Mouse (Mus musculus): ENCODE results near the gene Dock10.
A peak's percentile ranks its signal among the peaks of the same experiment; 100 is the strongest.

Gene Dock10

GRCm38 (mm10) chr1:80656389-80656788 lies 101.9 kb downstream of the Dock10 start:
- DNase-seq (ENCODE audit: low spot score): no peak

DNA sequence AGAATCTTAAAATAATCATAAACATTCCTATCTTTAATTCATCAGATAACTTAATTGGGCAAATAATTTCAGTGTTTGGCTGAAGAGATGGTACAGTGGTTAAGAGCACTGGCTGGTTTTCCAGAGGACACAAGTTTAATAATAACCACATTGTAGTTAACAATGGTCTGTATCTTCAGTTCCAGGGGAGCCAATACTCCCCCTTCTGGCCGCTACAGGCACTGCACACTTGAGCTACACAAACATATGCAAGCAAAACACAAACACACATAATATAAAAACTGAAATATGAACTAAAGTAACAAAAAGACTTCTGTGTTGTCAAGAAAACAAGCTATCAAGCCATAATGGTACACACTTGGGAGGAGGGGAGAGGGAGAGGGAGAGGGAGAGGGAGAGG lies 102.5 kb downstream of the Dock10 start:
- no peak for DNase-seq (ENCODE audit: low spot score)

- DNase-seq (ENCODE audit: low spot score): no peak
Observed at GRCm38 (mm10) chr1:80655195-80655594, 103.1 kb downstream of the Dock10 start.

GRCm38 (mm10) chr1:80654177-80654576 lies 104.2 kb downstream of the Dock10 start:
- DNase-seq (ENCODE audit: low spot score): no peak

DNA sequence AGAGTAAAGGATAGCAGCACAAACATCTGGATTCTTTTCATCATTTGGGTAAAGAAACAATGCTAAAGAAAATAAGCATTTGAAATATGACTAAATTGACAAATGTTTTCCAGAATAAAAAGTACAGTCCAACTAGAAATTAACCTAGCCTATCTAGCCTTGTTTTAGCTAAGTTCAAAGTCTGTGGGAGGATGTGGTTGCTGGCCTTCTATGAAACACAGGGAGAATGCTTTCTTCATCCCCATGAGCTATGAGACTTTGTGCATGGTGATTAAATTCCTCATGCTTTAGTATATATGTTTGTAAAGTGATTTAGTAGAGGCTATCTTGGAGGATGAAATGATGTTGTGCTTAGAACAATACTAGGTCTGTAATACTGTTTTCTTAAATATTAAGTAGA lies 105.5 kb downstream of the Dock10 start:
- no peak for DNase-seq (ENCODE audit: low spot score)

GRCm38 (mm10) chr1:80652083-80652482 lies 106.2 kb downstream of the Dock10 start:
- DNase-seq (ENCODE audit: low spot score): no peak

GRCm38 (mm10) chr1:80646602-80647001 lies 111.7 kb downstream of the Dock10 start:
- no peak for DNase-seq (ENCODE audit: low spot score)

DNA sequence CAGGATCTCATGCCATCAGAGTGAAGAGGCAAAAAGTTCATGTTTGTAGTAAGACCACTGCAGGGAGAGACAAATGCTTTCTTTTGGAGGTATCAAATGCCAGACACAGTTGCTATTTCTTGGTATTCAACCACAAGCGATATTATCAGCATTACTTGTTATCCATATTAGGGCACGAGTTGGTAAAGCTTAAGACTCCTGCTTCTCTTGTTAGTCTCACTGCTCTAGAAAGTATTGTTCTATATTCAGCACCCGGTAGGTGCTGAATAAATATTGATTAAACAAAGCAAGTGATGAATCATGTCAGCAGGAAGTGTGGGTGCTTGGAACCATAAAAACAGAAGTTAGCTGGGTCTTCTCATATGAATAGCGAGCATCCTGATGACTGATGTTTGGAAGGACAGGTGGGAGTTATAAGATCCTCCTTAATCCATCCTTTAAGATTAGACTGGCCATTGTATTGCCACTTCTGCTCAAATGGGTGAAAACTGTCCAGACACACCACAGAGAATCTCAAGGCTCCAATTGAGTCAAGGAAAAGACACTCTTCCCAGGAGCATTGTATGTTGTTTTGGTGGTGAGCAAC lies 114.4 kb downstream of the Dock10 start:
- DNase-seq (ENCODE audit: low spot score): no peak

GRCm38 (mm10) chr1:80641832-80642231 lies 116.5 kb downstream of the Dock10 start:
- DNase-seq (ENCODE audit: low spot score): no peak

GRCm38 (mm10) chr1:80641288-80641687 lies 117.0 kb downstream of the Dock10 start:
- DNase-seq (ENCODE audit: low spot score): no peak

DNA sequence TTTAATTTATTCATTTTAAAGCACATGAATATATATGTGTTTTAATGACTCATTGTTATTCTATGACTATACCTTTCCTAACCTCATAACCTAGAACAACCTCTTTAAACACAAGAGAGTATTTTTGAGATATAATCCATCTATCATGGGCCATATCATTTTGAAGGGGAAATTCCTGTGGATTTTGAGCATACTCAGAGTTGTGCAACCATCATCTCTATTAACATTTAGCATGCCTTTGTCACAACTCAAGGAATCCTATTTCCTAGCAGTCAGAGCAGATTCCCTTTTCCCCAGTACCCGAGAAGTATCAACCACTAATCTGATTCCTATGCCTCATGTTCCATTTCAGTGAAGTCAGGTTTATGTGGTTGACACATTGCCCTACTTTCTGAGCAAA lies 118.8 kb downstream of the Dock10 start:
- DNase-seq (ENCODE audit: low spot score): no peak

DNA sequence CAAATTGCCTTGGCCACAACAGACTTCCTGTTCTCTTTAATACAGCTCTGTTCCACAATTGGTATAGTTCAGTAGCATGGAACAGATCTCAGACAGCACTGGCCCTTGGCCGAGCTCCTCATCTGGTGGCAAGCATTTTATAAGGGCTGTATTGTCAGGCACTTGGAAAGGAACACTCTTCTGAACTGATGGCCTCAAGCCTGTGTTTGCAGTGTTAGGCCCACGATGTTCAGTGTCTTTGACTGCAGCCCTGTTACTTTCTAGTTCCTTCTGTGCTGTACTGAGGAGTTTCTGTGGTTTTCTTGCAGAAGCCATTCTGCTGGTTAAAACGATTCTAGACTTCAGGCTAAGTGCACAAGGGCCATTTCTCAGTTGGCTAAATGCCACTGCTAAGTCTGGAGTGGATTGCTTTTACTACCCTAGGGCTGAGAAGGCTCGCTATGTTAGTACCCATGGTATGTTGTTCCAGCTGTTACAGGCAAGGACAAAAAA lies 121.1 kb downstream of the Dock10 start:
- DNase-seq (ENCODE audit: low spot score): no peak

- no peak for DNase-seq (ENCODE audit: low spot score)
Observed at GRCm38 (mm10) chr1:80635825-80636224, 122.5 kb downstream of the Dock10 start.

GRCm38 (mm10) chr1:80633536-80633935 lies 124.8 kb downstream of the Dock10 start:
- DNase-seq (ENCODE audit: low spot score): no peak

DNA sequence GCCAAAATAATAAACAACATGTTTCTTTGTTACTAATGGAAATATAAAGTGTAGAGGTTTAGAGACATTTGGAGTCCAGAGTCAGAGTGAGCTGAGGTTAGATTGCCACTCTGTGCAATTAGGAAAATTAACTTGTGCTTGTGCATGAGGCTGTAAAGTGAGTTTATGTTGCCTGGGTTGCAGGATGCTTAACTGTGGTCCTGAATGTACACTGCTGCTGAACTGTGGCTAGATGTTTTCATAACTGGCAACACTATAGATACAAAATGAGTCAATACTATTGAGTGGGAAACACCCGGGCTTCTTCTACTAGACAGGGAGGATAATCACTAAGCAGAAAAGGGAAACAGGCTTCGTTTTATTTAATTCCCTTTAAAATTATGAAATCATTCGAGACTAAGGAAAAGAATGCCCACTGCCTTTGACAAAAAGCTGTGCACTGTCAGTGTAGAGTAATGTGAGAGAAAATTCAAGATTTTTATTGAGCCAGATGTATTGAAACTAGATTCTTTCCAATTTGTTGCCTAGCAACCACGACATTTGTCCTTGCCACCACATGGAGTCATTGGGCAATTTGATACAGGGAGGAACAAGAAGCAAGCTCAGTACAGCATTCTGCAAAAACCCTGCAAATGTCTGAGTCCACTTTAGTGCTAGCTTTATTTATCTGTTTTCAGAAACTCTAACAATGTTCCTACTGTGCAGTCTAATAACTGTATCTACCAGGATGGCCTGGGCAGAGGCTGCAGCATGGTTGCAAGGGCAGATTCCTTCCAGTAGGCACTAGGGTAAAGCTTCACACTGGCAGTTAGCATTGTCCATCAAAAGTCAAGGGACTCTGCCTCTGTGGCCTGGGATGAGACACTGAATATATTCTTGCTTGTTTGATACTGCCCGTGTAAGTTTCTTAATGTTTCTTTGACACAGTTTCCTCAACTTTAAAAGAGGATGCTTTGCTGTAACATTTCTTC lies 127.9 kb downstream of the Dock10 start:
- DNase-seq (ENCODE audit: low spot score): peak; percentile 46

DNA sequence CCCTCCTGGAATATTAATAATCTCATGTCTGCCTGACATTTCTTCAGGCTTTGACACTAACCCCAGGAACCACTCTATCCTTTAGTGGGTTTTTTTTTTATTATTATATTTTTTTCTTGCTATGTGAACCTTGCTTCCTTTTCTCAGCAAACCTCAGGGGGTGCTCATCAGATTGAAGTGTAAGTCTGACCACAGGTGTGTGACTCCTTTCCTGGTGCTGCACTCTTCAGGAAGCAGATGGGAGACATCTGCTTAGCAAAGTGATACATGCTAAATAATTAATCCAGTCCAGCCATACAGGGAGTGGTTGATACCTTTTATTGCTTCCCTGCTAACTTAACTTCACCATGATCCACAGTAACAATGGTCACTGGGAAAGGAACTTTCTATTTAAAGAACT lies 130.3 kb downstream of the Dock10 start:
- DNase-seq (ENCODE audit: low spot score): no peak

- no peak for DNase-seq (ENCODE audit: low spot score)
Observed at GRCm38 (mm10) chr1:80626800-80627199, 131.5 kb downstream of the Dock10 start.

DNA sequence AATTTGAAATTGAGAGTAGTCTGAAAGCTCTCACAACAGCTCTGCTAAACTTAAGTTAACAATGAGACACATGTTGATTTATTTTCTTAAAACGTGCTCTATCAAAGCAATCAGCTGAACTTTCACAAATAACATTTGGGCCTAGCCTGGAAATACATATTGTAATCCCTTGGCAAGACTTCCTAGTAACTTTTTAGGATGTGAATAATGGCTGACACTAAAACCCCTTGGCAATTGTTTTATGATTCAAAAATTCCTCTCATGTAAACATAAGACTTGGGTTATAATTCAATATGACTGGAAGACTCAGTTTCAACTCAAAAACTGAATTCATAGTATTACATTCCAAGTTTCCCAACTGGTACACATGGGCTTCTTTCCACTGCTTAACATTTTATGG lies 133.0 kb downstream of the Dock10 start:
- no peak for DNase-seq (ENCODE audit: low spot score)

GRCm38 (mm10) chr1:80624552-80624951 lies 133.8 kb downstream of the Dock10 start:
- DNase-seq (ENCODE audit: low spot score): no peak

GRCm38 (mm10) chr1:80622646-80623045 lies 135.7 kb downstream of the Dock10 start:
- DNase-seq (ENCODE audit: low spot score): no peak

- DNase-seq (ENCODE audit: low spot score): no peak
Observed at GRCm38 (mm10) chr1:80619100-80619499, 139.2 kb downstream of the Dock10 start.

- DNase-seq (ENCODE audit: low spot score): no peak
Observed at GRCm38 (mm10) chr1:80616671-80617070, 141.7 kb downstream of the Dock10 start.

- DNase-seq (ENCODE audit: low spot score): no peak
Observed at GRCm38 (mm10) chr1:80614750-80615149, 143.6 kb downstream of the Dock10 start.
